Mouse (Mus musculus): ENCODE data around the gene Iah1. TPM values are rescaled to one million over a fixed set of nuclear protein-coding genes. Genes with fewer than 3 reads are reported as not detected.

Iah1 gene
- total RNA-seq (2014; rRNA removed) (28.4 and 31.2 TPM in 2 replicates), polyA plus RNA-seq (2015; fragmentation: Nextera tagmentation; extraction: Ambion mirVana) (27.9 and 32.5 TPM in 2 replicates)

GRCm38 (mm10) chr12:21315923-21316868 is at the start of gene Iah1:
Gene Iah1 (plus strand): TSS chr12:21316389.
- Histone ChIP-seq H3K27me3 (ENCODE audit: insufficient read depth, low read length) (no peaks in the 10 kb centered on the region), H3K9ac (peak within 1 kb of the TSS; percentile 57), H3K9me3 (ENCODE audit: low read length) (no peaks in the 10 kb centered on the region), H3K4me3 (ENCODE audit: low read depth, low read length) (peak within 1 kb of the TSS; percentile 50), H3K27ac (ENCODE audit: low read depth, low read length) (no peak within 1 kb of the TSS), H3K4me1 (ENCODE audit: insufficient read depth) (no peaks in the 10 kb centered on the region), H3K36me3 (ENCODE audit: insufficient read depth) (peaks cover 35% of the 10 kb centered on the region), H3K4me2 (ENCODE audit: low read depth) (peak within 1 kb of the TSS; percentile 67)
- WGBS: 3% methylated on average over 59 of the region's 59 CpGs
- DNase-seq (peak; percentile 76), ATAC-seq (peak; percentile 88)
- no peak for TF ChIP-seq CTCF (IDR thresholded peaks at IDR 0.05; ENCODE audit: low read depth)

- ATAC-seq (no peak), DNase-seq (no peak)
- Histone ChIP-seq H3K9ac (no peak overlapping the region), H3K4me3 (ENCODE audit: low read depth, low read length) (no peak overlapping the region), H3K27me3 (ENCODE audit: insufficient read depth, low read length) (no peaks in the 10 kb centered on the region), H3K4me1 (ENCODE audit: insufficient read depth) (no peaks in the 10 kb centered on the region), H3K36me3 (ENCODE audit: insufficient read depth) (peaks cover 69% of the 10 kb centered on the region), H3K4me2 (ENCODE audit: low read depth) (no peak overlapping the region), H3K9me3 (ENCODE audit: low read length) (no peaks in the 10 kb centered on the region), H3K27ac (ENCODE audit: low read depth, low read length) (no peak overlapping the region)
- 96% methylated on average over 2 of the region's 2 CpGs for WGBS
- TF ChIP-seq CTCF (IDR thresholded peaks at IDR 0.05; ENCODE audit: low read depth): no peak
Measured at GRCm38 (mm10) chr12:21266784-21267098, 49.4 kb upstream of the Iah1 start.

GRCm38 (mm10) chr12:21268083-21268616 is 48.0 kb upstream of the Iah1 start:
- no peak for TF ChIP-seq CTCF (IDR thresholded peaks at IDR 0.05; ENCODE audit: low read depth)
- 90% methylated on average over 8 of the region's 8 CpGs for WGBS
- H3K36me3 ChIP-seq (ENCODE audit: insufficient read depth): peaks cover 71% of the 10 kb centered on the region

GRCm38 (mm10) chr12:21274446-21274845 is 41.7 kb upstream of the Iah1 start:
- no peak overlapping the region for H3K4me2 ChIP-seq (ENCODE audit: low read depth)
- no peak for DNase-seq
- no peaks in the 10 kb centered on the region for H3K4me1 ChIP-seq (ENCODE audit: insufficient read depth)
- H3K27me3 ChIP-seq (ENCODE audit: insufficient read depth, low read length): no peaks in the 10 kb centered on the region
- no peaks in the 10 kb centered on the region for H3K9me3 ChIP-seq (ENCODE audit: low read length)
- H3K9ac ChIP-seq: no peak overlapping the region
- H3K4me3 ChIP-seq (ENCODE audit: low read depth, low read length): no peak overlapping the region
- peaks cover 27% of the 10 kb centered on the region for H3K36me3 ChIP-seq (ENCODE audit: insufficient read depth)
- no peak overlapping the region for H3K27ac ChIP-seq (ENCODE audit: low read depth, low read length)
- 75% methylated on average over 7 of the region's 7 CpGs for WGBS
- TF ChIP-seq CTCF (IDR thresholded peaks at IDR 0.05; ENCODE audit: low read depth): no peak
- ATAC-seq: no peak

More at GRCm38 (mm10) chr12:21268083-21268616, 48.0 kb upstream of the Iah1 start:
- Histone ChIP-seq H3K27me3 (ENCODE audit: insufficient read depth, low read length) (no peaks in the 10 kb centered on the region), H3K9ac (no peak overlapping the region), H3K4me1 (ENCODE audit: insufficient read depth) (no peaks in the 10 kb centered on the region), H3K4me2 (ENCODE audit: low read depth) (no peak overlapping the region), H3K27ac (ENCODE audit: low read depth, low read length) (no peak overlapping the region), H3K9me3 (ENCODE audit: low read length) (no peaks in the 10 kb centered on the region), H3K4me3 (ENCODE audit: low read depth, low read length) (no peak overlapping the region)
- ATAC-seq (no peak), DNase-seq (no peak)

GRCm38 (mm10) chr12:21277352-21277864 is 38.8 kb upstream of the Iah1 start:
- DNase-seq: no peak
- H3K4me2 ChIP-seq (ENCODE audit: low read depth): no peak overlapping the region
- no peak overlapping the region for H3K9ac ChIP-seq
- H3K36me3 ChIP-seq (ENCODE audit: insufficient read depth): peaks cover 3% of the 10 kb centered on the region; the same call in 1 of the 2 replicates
- H3K4me3 ChIP-seq (ENCODE audit: low read depth, low read length): no peak overlapping the region
- H3K4me1 ChIP-seq (ENCODE audit: insufficient read depth): no peaks in the 10 kb centered on the region
- peak; percentile 21; the same call in 1 of the 2 replicates for ATAC-seq
- no peak overlapping the region for H3K27ac ChIP-seq (ENCODE audit: low read depth, low read length)
- WGBS: 65% methylated on average over 1 of the region's 1 CpGs
- H3K27me3 ChIP-seq (ENCODE audit: insufficient read depth, low read length): no peaks in the 10 kb centered on the region
- no peak for TF ChIP-seq CTCF (IDR thresholded peaks at IDR 0.05; ENCODE audit: low read depth)
- no peaks in the 10 kb centered on the region for H3K9me3 ChIP-seq (ENCODE audit: low read length)

GRCm38 (mm10) chr12:21284761-21285441 is 31.3 kb upstream of the Iah1 start, which contains the start of gene Cpsf3:
Gene Cpsf3 (plus strand): TSS chr12:21285391.
- H3K4me2 ChIP-seq (ENCODE audit: low read depth): peak within 1 kb of the TSS; percentile 67
- H3K27ac ChIP-seq (ENCODE audit: low read depth, low read length): peak within 1 kb of the TSS; percentile 93
- peak within 1 kb of the TSS; percentile 80 for H3K9ac ChIP-seq
- DNase-seq: no peak
- H3K27me3 ChIP-seq (ENCODE audit: insufficient read depth, low read length): no peaks in the 10 kb centered on the region
- 0 out of 2 replicates have a peak, but pooled peaks cover 4% of the 10 kb centered on the region for H3K36me3 ChIP-seq (ENCODE audit: insufficient read depth)
- H3K4me1 ChIP-seq (ENCODE audit: insufficient read depth): 0 out of 2 replicates have a peak, but pooled peaks cover 7% of the 10 kb centered on the region
- no peak for TF ChIP-seq CTCF (IDR thresholded peaks at IDR 0.05; ENCODE audit: low read depth)
- no peak for ATAC-seq
- H3K4me3 ChIP-seq (ENCODE audit: low read depth, low read length): peak within 1 kb of the TSS; percentile 76
- H3K9me3 ChIP-seq (ENCODE audit: low read length): no peaks in the 10 kb centered on the region
- WGBS: 57% methylated on average over 11 of the region's 11 CpGs

All from forebrain, postnatal 0 days (tissue).